15 mouse cellular contexts compared by ENCODE assay signal in the genomic region with DNA sequence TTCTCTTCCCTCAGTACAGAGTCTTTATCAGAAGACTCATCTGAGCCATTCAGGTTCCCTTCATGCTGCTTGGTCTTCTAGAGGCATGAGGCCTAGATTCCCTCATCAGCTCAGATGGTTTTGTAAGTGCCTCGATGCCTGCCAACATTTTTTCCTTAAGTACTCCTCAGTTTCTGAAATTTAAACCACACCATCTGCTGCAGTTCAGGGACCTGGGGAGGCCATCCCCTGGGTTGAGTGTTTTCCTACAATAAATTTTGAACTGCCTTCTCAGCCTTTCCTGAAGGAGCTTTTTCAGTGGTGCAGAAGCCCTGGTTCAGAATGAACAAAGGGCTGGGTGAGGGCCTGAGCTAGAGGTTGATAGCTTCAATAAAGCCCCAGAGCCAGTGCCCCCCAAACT.
DNase-seq lines count a peak whose midpoint lies in the region; ATAC-seq lines count a peak whose summit lies in the region.
"Had no signal": no experiment of that assay in that cellular context is flagged by ENCODE, and none has a peak within 500 bp of the region (broad histone marks: within the 10 kb centered on the region; RNA-seq: fewer than 3 reads in every experiment).

No protein-coding gene starts in this region.

- 0 out of 2 replicates have a peak, but pooled peaks cover 5% of the 10 kb centered on the region for H3K36me3 ChIP-seq in kidney, embryonic 15.5 days
- H3K36me3 ChIP-seq in forebrain, embryonic 16.5 days (ENCODE audit: control insufficient read depth, insufficient read depth), result no peaks in the 10 kb centered on the region
- H3K36me3 ChIP-seq: lung, embryonic 15.5 days; midbrain, embryonic 12.5 days had no signal

- DNase-seq in adrenal gland, postnatal 10 days, result peak; percentile 31
- DNase-seq in adrenal gland, postnatal 36 days, result no peak
- DNase-seq in kidney, adult 9 months, result no peak
- DNase-seq in gastrocnemius, postnatal 25 days, result peak; percentile 25
- peak; percentile 61 for DNase-seq in lung, postnatal 36 days
- DNase-seq: heart, adult 18-20 months; right cerebral cortex, postnatal 14 days; thymus, postnatal 25 days had no signal

- peak overlapping the region; percentile 64 for H3K27ac ChIP-seq in kidney, embryonic 15.5 days
- H3K27ac ChIP-seq in forebrain, embryonic 16.5 days (ENCODE audit: low read length), result no peak overlapping the region
- H3K27ac ChIP-seq: hindbrain, embryonic 14.5 days; lung, embryonic 15.5 days; midbrain, embryonic 12.5 days had no signal

- no peak overlapping the region for H3K4me3 ChIP-seq in kidney, embryonic 15.5 days (replicated peaks)
- no peak overlapping the region for H3K4me3 ChIP-seq in forebrain, embryonic 16.5 days (replicated peaks; ENCODE audit: low read length)
- H3K4me3 ChIP-seq: erythroblast, embryonic 14.5 days; lung, embryonic 15.5 days; midbrain, embryonic 12.5 days had no signal

- peaks cover 4% of the 10 kb centered on the region; the same call in 1 of the 2 replicates for H3K9me3 ChIP-seq in kidney, embryonic 15.5 days (replicated peaks)
- H3K9me3 ChIP-seq in forebrain, embryonic 16.5 days (ENCODE audit: control insufficient read depth, low read length), result no peaks in the 10 kb centered on the region; the same call in 1 of the 2 replicates
- H3K9me3 ChIP-seq: lung, embryonic 15.5 days; midbrain, embryonic 12.5 days had no signal

- H3K9ac ChIP-seq in kidney, embryonic 15.5 days, result no peak overlapping the region
- no peak overlapping the region for H3K9ac ChIP-seq in forebrain, embryonic 16.5 days (replicated peaks; ENCODE audit: low read depth, low read length)
- H3K9ac ChIP-seq: hindbrain, embryonic 14.5 days; lung, embryonic 15.5 days; midbrain, embryonic 12.5 days had no signal

- 13% methylated on average over 1 of the region's 1 CpGs for WGBS in kidney, embryonic 15.5 days
- WGBS in forebrain, embryonic 16.5 days, result 68% methylated on average over 1 of the region's 1 CpGs

- H3K4me1 ChIP-seq in kidney, embryonic 15.5 days, result peaks cover 11% of the 10 kb centered on the region; the same call in 1 of the 2 replicates
- H3K4me1 ChIP-seq in forebrain, embryonic 16.5 days (replicated peaks; ENCODE audit: control insufficient read depth, insufficient read depth, low read length), result no peaks in the 10 kb centered on the region
- H3K4me1 ChIP-seq: lung, embryonic 15.5 days; midbrain, embryonic 12.5 days had no signal

- H3K27me3 ChIP-seq in kidney, embryonic 15.5 days, result no peaks in the 10 kb centered on the region
- H3K27me3 ChIP-seq in forebrain, embryonic 16.5 days (replicated peaks; ENCODE audit: control insufficient read depth, insufficient read depth, low read length), result no peaks in the 10 kb centered on the region
- H3K27me3 ChIP-seq: lung, embryonic 15.5 days; midbrain, embryonic 12.5 days had no signal

- H3K4me2 ChIP-seq in kidney, embryonic 15.5 days, result no peak overlapping the region
- H3K4me2 ChIP-seq in forebrain, embryonic 16.5 days (ENCODE audit: low read length), result no peak overlapping the region
- H3K4me2 ChIP-seq: hindbrain, embryonic 14.5 days; lung, embryonic 15.5 days; midbrain, embryonic 12.5 days had no signal

- ATAC-seq in kidney, embryonic 15.5 days (replicated peaks; ENCODE audit: low FRiP score), result 0 out of 2 replicates have a peak, but pooled peaks have one; percentile 25
- no peak for ATAC-seq in inflammation-experienced regulatory T-cells, adult 6 months
- ATAC-seq in forebrain, embryonic 16.5 days, result no peak

Comparison
In these comparisons a context has a peak if more than half of its experiments do, and no peak if none do; other contexts are left out.
1. DNase-seq: peak in adrenal gland, postnatal 10 days (single experiment), gastrocnemius, postnatal 25 days (single experiment) and lung, postnatal 36 days (single experiment); none in adrenal gland, postnatal 36 days (0 of 2) and kidney, adult 9 months (single experiment).